Mouse (Mus musculus): Measurements from ENCODE around the gene Edc4.

DNA sequence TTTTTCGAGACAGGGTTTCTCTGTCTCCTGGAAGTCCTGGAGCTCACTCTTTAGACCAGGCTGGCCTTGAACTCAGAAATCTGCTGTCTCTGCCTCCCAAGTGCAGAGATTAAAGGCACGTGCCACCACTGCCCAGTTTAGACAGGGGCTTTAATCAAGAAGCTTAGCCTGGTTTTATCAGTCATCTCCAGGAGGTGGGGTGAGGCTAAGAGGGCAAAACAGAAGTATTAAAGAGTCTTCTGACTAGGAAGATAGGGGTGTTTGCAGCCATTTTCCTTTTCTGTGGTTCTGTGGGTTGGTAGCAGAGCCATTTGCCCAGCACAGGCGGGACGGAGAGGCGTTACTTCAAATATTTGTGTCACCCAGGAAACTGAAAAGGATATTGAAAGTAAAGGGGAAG is 21.4 kb upstream of the Edc4 start:
- TF ChIP-seq CTCF (IDR thresholded peaks at IDR 0.05; ENCODE audit: control insufficient read depth, insufficient read depth, insufficient read length) = no peak
- no peak for TF ChIP-seq USF1 (IDR thresholded peaks at IDR 0.05; ENCODE audit: low read depth)
- no peak for TF ChIP-seq CEBPB (IDR thresholded peaks at IDR 0.05; ENCODE audit: low read depth)
- no peak for TF ChIP-seq MAX (IDR thresholded peaks at IDR 0.05)
- no peak for TF ChIP-seq MYOD1 (IDR thresholded peaks at IDR 0.05; ENCODE audit: control insufficient read depth, insufficient read length, low read depth)
- TF ChIP-seq MYOG (IDR thresholded peaks at IDR 0.05; ENCODE audit: control insufficient read depth, extremely low read depth, insufficient read length) = no peak
